Mouse (Mus musculus): Measurements from ENCODE around the gene Chrna10. TPM values are rescaled to one million over a fixed set of nuclear protein-coding genes. Genes with fewer than 3 reads are reported as not detected.

Chrna10 gene
- polyA plus RNA-seq, 2 experiments: not detected

DNA sequence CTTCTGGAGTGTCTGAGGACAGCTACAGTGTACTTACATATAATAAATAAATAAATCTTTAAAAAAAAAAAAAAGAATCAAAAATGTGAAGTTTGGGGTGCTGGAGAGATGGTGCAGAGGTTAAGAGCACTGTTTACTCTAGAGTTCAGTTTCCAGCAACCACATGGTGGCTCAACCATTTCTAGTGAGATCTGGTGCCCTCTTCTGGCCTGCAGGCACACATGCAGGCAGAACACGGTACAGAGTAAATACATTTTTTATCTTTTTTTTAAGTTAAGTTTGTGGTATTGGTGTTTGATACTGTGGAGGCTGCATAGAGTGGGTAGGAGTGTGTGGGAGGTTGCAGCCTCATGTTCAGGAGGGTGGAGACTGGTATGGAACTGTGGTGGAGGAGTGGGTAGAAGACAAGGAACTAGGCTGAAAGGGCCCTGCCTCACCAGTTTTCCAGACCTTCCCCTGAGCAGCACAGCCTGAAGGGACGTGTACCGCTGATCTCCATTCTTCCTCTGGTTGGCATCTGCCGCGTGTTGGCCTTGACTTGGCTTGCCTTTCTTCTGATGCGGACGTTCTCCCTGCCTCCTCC is 39.8 kb downstream of the Chrna10 start:
- Histone ChIP-seq H3K36me3 (replicated peaks; ENCODE audit: control insufficient read depth, insufficient read depth, low read depth) (peaks cover 57% of the 10 kb centered on the region), H3K4me3 (ENCODE audit: insufficient read depth in 1 of 2, low read depth in 2 of 2, low read length in 2 of 2) (no peak overlapping the region), H3K9ac (replicated peaks) (no peak overlapping the region), H3K27me3 (ENCODE audit: control insufficient read depth, insufficient read depth, low read length) (no peaks in the 10 kb centered on the region), H3K4me1 (replicated peaks; ENCODE audit: control insufficient read depth in 2 of 2, insufficient read depth in 2 of 2, low read length in 1 of 2) (no peaks in the 10 kb centered on the region), H3K27ac (no peak overlapping the region), H3K9me3 (ENCODE audit: control insufficient read depth, low read length) (no peaks in the 10 kb centered on the region), H3K4me2 (ENCODE audit: low read depth) (no peak overlapping the region)
- ATAC-seq (ENCODE audit: insufficient read depth) (peak; percentile 31; the same call in 1 of the 2 replicates), DNase-seq (ENCODE audit: low read depth in 3 of 3, low spot score in 3 of 3) (peak in 1 of 3 experiments; percentile 30)
- TF ChIP-seq EP300 (IDR thresholded peaks at IDR 0.05; ENCODE audit: low read depth) (no peak), CTCF (IDR thresholded peaks at IDR 0.05; ENCODE audit: low read depth) (peak; percentile 79)
- 68% methylated on average over 7 of the region's 7 CpGs for WGBS (ENCODE audit: insufficient replicate concordance)

- H3K27ac ChIP-seq: peak overlapping the region; percentile 43
- H3K4me3 ChIP-seq (ENCODE audit: insufficient read depth in 1 of 2, low read depth in 2 of 2, low read length in 2 of 2): peak overlapping the region; percentile 77 to 99
- no peak for DNase-seq (ENCODE audit: low read depth in 3 of 3, low spot score in 3 of 3)
- H3K36me3 ChIP-seq (replicated peaks; ENCODE audit: control insufficient read depth, insufficient read depth, low read depth): peaks cover 2% of the 10 kb centered on the region
- H3K9me3 ChIP-seq (ENCODE audit: control insufficient read depth, low read length): no peaks in the 10 kb centered on the region
- peak overlapping the region; percentile 79 for H3K9ac ChIP-seq (replicated peaks)
- ATAC-seq (ENCODE audit: insufficient read depth): no peak
- no peaks in the 10 kb centered on the region for H3K27me3 ChIP-seq (ENCODE audit: control insufficient read depth, insufficient read depth, low read length)
- 62% methylated on average over 6 of the region's 6 CpGs for WGBS (ENCODE audit: insufficient replicate concordance)
- H3K4me2 ChIP-seq (ENCODE audit: low read depth): peak overlapping the region; percentile 93
- peaks cover 18 to 20% of the 10 kb centered on the region in 2 experiments for H3K4me1 ChIP-seq (replicated peaks; ENCODE audit: control insufficient read depth in 2 of 2, insufficient read depth in 2 of 2, low read length in 1 of 2)
- no peak for TF ChIP-seq EP300 (IDR thresholded peaks at IDR 0.05; ENCODE audit: low read depth)
- TF ChIP-seq CTCF (IDR thresholded peaks at IDR 0.05; ENCODE audit: low read depth): no peak
Observed at GRCm38 (mm10) chr7:102066363-102066762, 50.3 kb downstream of the Chrna10 start.

GRCm38 (mm10) chr7:102065046-102065891 is 51.4 kb downstream of the Chrna10 start, which contains the start of the genes Rnf121, Xndc1 and Xntrpc:
Gene Rnf121 (minus strand): TSS chr7:102065469.
Gene Xndc1 (plus strand): TSS chr7:102065511.
Gene Xntrpc (plus strand): TSS chr7:102065713.
- Histone ChIP-seq H3K4me1 (replicated peaks; ENCODE audit: control insufficient read depth in 2 of 2, insufficient read depth in 2 of 2, low read length in 1 of 2) (peaks cover 20 to 22% of the 10 kb centered on the region in 2 experiments), H3K4me2 (ENCODE audit: low read depth) (peak within 1 kb of the TSS; percentile 93), H3K9me3 (ENCODE audit: control insufficient read depth, low read length) (no peaks in the 10 kb centered on the region), H3K36me3 (replicated peaks; ENCODE audit: control insufficient read depth, insufficient read depth, low read depth) (no peaks in the 10 kb centered on the region; the same call in 1 of the 2 replicates), H3K27me3 (ENCODE audit: control insufficient read depth, insufficient read depth, low read length) (no peaks in the 10 kb centered on the region), H3K4me3 (ENCODE audit: insufficient read depth in 1 of 2, low read depth in 2 of 2, low read length in 2 of 2) (peak within 1 kb of the TSS; percentile 77 to 99), H3K9ac (replicated peaks) (peak within 1 kb of the TSS; percentile 79), H3K27ac (peak within 1 kb of the TSS; percentile 43)
- DNase-seq (ENCODE audit: low read depth in 3 of 3, low spot score in 3 of 3): peak; percentile 78 to 86 (median 82)
- under 1% methylated on average over 56 of the region's 56 CpGs for WGBS (ENCODE audit: insufficient replicate concordance)
- peak; percentile 98 for ATAC-seq (ENCODE audit: insufficient read depth)
- TF ChIP-seq CTCF (IDR thresholded peaks at IDR 0.05; ENCODE audit: low read depth): no peak
- TF ChIP-seq EP300 (IDR thresholded peaks at IDR 0.05; ENCODE audit: low read depth): no peak

- ATAC-seq (ENCODE audit: insufficient read depth) (no peak), DNase-seq (ENCODE audit: low read depth in 3 of 3, low spot score in 3 of 3) (no peak)
- under 1% methylated on average over 9 of the region's 9 CpGs for WGBS (ENCODE audit: insufficient replicate concordance)
- H3K9me3 ChIP-seq (ENCODE audit: control insufficient read depth, low read length): no peaks in the 10 kb centered on the region
- H3K36me3 ChIP-seq (replicated peaks; ENCODE audit: control insufficient read depth, insufficient read depth, low read depth): no peaks in the 10 kb centered on the region; the same call in none of the 2 replicates
- no peaks in the 10 kb centered on the region for H3K27me3 ChIP-seq (ENCODE audit: control insufficient read depth, insufficient read depth, low read length)
- peak overlapping the region; percentile 79 for H3K9ac ChIP-seq (replicated peaks)
- H3K27ac ChIP-seq: no peak overlapping the region
- peaks cover 20 to 24% of the 10 kb centered on the region in 2 experiments for H3K4me1 ChIP-seq (replicated peaks; ENCODE audit: control insufficient read depth in 2 of 2, insufficient read depth in 2 of 2, low read length in 1 of 2)
- peak overlapping the region; percentile 93 for H3K4me2 ChIP-seq (ENCODE audit: low read depth)
- TF ChIP-seq EP300 (IDR thresholded peaks at IDR 0.05; ENCODE audit: low read depth): no peak
- TF ChIP-seq CTCF (IDR thresholded peaks at IDR 0.05; ENCODE audit: low read depth): no peak
- peak overlapping the region; percentile 77 to 99 for H3K4me3 ChIP-seq (ENCODE audit: insufficient read depth in 1 of 2, low read depth in 2 of 2, low read length in 2 of 2)
Observed at GRCm38 (mm10) chr7:102064655-102065045, 52.0 kb downstream of the Chrna10 start.

DNA sequence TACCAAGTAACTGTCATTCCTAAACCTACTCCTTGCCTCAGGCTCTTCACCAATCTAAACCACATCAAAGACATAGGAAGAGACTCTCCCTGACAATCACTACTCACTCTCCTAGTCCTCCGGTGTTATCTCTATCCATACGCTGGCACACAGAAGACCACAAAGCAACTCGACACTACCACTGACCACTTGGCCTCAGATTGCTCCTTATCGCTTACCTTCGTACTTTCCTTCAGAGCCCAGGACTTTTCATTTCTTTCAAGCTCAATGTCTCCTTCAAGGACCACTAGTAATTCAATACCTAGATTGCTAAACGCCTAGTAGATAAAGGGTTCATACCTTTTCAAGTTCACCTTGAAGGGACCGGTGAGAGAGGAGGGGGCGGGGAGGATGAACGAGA is 52.7 kb downstream of the Chrna10 start:
- H3K4me1 ChIP-seq (replicated peaks; ENCODE audit: control insufficient read depth in 2 of 2, insufficient read depth in 2 of 2, low read length in 1 of 2): peaks cover 20 to 25% of the 10 kb centered on the region in 2 experiments
- H3K27ac ChIP-seq: no peak overlapping the region
- 22% methylated on average over 9 of the region's 9 CpGs for WGBS (ENCODE audit: insufficient replicate concordance)
- DNase-seq (ENCODE audit: low read depth in 3 of 3, low spot score in 3 of 3): no peak
- no peaks in the 10 kb centered on the region; the same call in 1 of the 2 replicates for H3K36me3 ChIP-seq (replicated peaks; ENCODE audit: control insufficient read depth, insufficient read depth, low read depth)
- TF ChIP-seq EP300 (IDR thresholded peaks at IDR 0.05; ENCODE audit: low read depth) (no peak), CTCF (IDR thresholded peaks at IDR 0.05; ENCODE audit: low read depth) (no peak)
- H3K27me3 ChIP-seq (ENCODE audit: control insufficient read depth, insufficient read depth, low read length): no peaks in the 10 kb centered on the region
- no peak for ATAC-seq (ENCODE audit: insufficient read depth)
- H3K4me3 ChIP-seq (ENCODE audit: insufficient read depth in 1 of 2, low read depth in 2 of 2, low read length in 2 of 2): peak overlapping the region; percentile 77 to 99
- no peaks in the 10 kb centered on the region for H3K9me3 ChIP-seq (ENCODE audit: control insufficient read depth, low read length)
- H3K9ac ChIP-seq (replicated peaks): peak overlapping the region; percentile 79
- H3K4me2 ChIP-seq (ENCODE audit: low read depth): peak overlapping the region; percentile 93
